Mouse (Mus musculus) macrophage (primary cell): ENCODE measurements around the gene Inhbc. TPM values are rescaled to one million over a fixed set of nuclear protein-coding genes. Genes with fewer than 3 reads are reported as not detected.
A peak's percentile ranks its signal among the peaks of the same experiment; 100 is the strongest.

ENCODE experiments used
- H3K27ac ChIP-seq: fragments of 350-480 bp; formaldehyde crosslinking; 2 replicates; pipeline ENCODE4 v1.9.0; 2021
- H3K36me3 ChIP-seq: fragments of 350-480 bp; formaldehyde crosslinking; 2 replicates; pipeline ENCODE4 v1.9.0; 2021; ENCODE audit errors: inconsistent target
- H3K4me3 ChIP-seq: fragments of 350-480 bp; formaldehyde crosslinking; 2 replicates; pipeline ENCODE4 v1.9.0; 2021; ENCODE audit errors: inconsistent target
- H3K79me2 ChIP-seq: fragments of 350-480 bp; formaldehyde crosslinking; 2 replicates; pipeline ENCODE4 v1.9.0; 2021; ENCODE audit errors: inconsistent target
- WGBS: methylation state at CpG from one replicate; pipeline ENCODE4 v1.1.7; 2026; ENCODE audit warnings: inconsistent platforms; ENCODE audit not compliant: missing documents; 5-methylcytosine and 5-hydroxymethylcytosine counted together
- polyA plus RNA-seq: library from polyadenylated mRNA; stranded (reverse); fragments of 250-400 nt; gene quantifications from 3 replicates; pipeline ENCODE4 v1.2.4, GENCODE M21; 2018; ENCODE audit warnings: inconsistent platforms
- total RNA-seq, 78 experiments: library from RNA; depleted of rRNA; stranded (reverse); fragments of 250-400 nt; gene quantifications; 1 replicate in 9 of 78; 2 replicates in 24 of 78; 3 replicates in 43 of 78; 4 replicates in 2 of 78; pipeline ENCODE4 v1.2.4; 2018; ENCODE audit warnings: inconsistent platforms in 56 of 78

Inhbc gene
- not detected for total RNA-seq (2018; cell fraction: chromatin; rRNA removed)
- not detected for total RNA-seq (2018; cell fraction: cytosol; rRNA removed)
- not detected for total RNA-seq (2018; cell fraction: nucleus; rRNA removed)
- polyA plus RNA-seq: not detected in 3 replicates

DNA sequence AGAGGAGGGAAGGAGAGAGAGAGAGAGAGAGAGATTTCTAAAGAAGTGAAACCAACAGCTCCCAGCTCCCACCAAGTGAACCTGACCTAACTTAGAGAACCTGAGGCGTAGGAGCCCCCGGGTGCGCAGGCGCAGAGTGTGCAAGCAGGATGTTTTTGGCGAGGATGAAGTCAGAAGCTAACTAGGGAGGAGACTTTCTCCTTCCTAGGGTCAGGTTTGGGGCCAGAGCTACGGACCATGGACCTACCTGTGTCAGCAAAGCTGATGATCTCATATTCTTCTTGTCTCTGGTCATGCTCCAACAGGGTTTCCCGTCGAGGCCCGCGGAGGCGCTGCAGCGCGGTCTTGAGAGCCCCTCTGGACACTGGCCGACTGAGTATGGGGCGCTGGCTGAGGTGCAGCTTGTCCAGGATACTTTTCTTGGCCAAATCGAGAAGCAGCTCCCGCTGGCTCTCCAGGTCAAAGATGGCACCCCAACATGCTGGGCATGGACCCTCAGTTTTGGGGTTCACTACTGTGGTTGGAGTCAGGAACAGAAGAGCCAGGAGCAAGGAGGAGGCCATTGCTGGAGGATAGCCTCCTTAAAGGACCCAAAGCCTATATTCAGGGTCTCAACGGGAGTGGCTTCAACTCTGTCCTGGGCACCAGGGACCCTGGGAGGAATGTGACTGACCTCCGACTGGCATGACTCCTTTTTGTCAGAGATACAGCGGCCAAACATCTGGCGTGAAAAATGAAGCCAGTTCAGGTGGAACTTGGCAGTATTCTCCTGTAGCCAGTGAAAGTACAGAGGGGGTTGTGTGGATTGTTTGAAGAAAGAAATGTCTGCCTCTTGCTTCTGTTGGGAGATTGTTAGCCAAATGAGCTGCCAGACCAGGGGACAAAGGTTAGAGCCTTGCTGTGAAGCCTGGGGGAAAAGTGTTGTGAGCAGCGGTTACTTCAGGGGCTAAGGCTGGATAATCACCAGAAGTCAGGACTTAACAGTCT lies at the start of gene Inhbc:
Gene Inhbc, minus strand, starts transcription at position 598 of the 987 bp plus-strand sequence.
- H3K27ac ChIP-seq: no peak within 1 kb of the TSS
- H3K79me2 ChIP-seq: no peaks in the 10 kb centered on the region
- no peaks in the 10 kb centered on the region for H3K36me3 ChIP-seq
- 93% methylated on average over 22 of the region's 22 CpGs for WGBS
- H3K4me3 ChIP-seq: no peak within 1 kb of the TSS

- WGBS: 94% methylated on average over 3 of the region's 3 CpGs
- Histone ChIP-seq H3K27ac (no peak overlapping the region), H3K4me3 (no peak overlapping the region), H3K79me2 (peaks cover 53% of the 10 kb centered on the region; the same call in 1 of the 2 replicates), H3K36me3 (no peaks in the 10 kb centered on the region)
Observed at GRCm38 (mm10) chr10:127414141-127414540, 43.9 kb upstream of the Inhbc start.

- Histone ChIP-seq H3K79me2 (peaks cover 48% of the 10 kb centered on the region; the same call in 1 of the 2 replicates), H3K27ac (no peak overlapping the region), H3K4me3 (no peak overlapping the region), H3K36me3 (no peaks in the 10 kb centered on the region)
- 100% methylated on average over 1 of the region's 1 CpGs for WGBS
Observed at GRCm38 (mm10) chr10:127413585-127413984, 43.4 kb upstream of the Inhbc start.

DNA sequence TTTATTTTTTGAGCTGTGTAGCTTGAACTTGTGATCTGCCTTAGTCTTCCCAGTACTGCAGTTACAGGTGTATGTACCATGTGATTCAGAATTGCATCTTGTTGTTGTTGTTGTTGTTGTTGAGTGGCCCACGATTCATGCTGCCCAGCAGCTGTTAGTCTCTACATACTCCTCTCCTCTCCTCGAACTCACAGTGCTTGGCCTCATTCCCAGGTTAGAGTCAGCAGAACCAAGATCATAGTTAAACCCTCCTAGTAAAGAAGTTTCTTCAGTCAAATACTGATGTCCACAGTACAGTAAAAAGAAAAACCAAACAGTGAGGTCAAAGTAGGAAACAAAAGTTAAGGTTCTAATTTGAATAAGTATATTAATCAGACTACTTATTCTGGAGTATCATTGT lies 42.5 kb upstream of the Inhbc start:
- no peaks in the 10 kb centered on the region for H3K36me3 ChIP-seq
- H3K79me2 ChIP-seq: peaks cover 46% of the 10 kb centered on the region; the same call in 1 of the 2 replicates
- 55% methylated on average over 2 of the region's 2 CpGs for WGBS
- H3K4me3 ChIP-seq: no peak overlapping the region
- no peak overlapping the region for H3K27ac ChIP-seq

DNA sequence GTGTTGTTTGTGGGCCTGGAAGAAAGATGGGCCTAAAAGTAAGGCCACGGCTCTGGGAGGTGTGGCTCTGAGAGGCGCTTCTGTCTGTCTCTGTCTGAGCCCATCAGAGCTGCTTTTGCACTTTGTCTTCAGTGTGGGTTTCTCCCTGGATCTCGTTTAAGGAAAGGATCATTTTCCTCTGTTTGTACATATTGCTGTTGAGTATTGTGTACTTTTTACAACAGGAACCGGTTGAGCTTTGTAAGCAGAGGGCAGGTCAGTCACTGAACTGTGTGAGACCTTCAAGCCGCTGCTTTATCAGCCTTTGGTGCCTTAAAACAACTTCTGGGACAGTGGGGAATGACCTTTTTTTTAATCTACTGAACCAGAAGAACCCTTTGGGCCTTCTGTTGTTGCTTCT lies 41.9 kb upstream of the Inhbc start:
- no peak overlapping the region for H3K4me3 ChIP-seq
- peaks cover 46% of the 10 kb centered on the region; the same call in 1 of the 2 replicates for H3K79me2 ChIP-seq
- no peak overlapping the region for H3K27ac ChIP-seq
- 95% methylated on average over 5 of the region's 5 CpGs for WGBS
- H3K36me3 ChIP-seq: no peaks in the 10 kb centered on the region

DNA sequence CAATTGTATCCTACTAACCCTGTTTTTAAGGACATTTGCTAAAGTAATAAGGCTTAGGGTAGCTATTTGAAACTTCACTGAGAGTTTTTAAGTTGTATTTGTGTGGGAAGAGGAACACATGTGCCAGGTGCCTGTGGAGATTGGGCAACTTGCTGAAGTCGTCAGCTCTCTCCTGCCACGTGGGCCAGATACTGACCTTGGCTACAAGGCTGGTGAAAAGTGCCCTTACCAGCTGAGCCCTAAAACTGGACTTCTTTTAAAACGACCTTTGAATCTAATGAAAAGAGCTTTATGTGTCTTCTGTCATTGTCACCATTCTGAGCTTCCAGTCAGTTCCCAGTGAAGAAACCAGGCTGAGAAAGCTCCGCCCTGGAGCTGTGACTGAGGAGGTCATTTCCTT lies 37.2 kb upstream of the Inhbc start:
- no peak overlapping the region for H3K4me3 ChIP-seq
- H3K27ac ChIP-seq: no peak overlapping the region
- 40% methylated on average over 4 of the region's 4 CpGs for WGBS
- H3K79me2 ChIP-seq: peaks cover 36% of the 10 kb centered on the region; the same call in 1 of the 2 replicates
- 0 out of 2 replicates have a peak, but pooled peaks cover 8% of the 10 kb centered on the region for H3K36me3 ChIP-seq

- H3K27ac ChIP-seq: no peak overlapping the region
- WGBS: 100% methylated on average over 3 of the region's 3 CpGs
- H3K36me3 ChIP-seq: peaks cover 28% of the 10 kb centered on the region
- no peak overlapping the region for H3K4me3 ChIP-seq
- H3K79me2 ChIP-seq: peaks cover 15% of the 10 kb centered on the region; the same call in 1 of the 2 replicates
Observed at GRCm38 (mm10) chr10:127404701-127405100, 34.5 kb upstream of the Inhbc start.

- WGBS: 91% methylated on average over 6 of the region's 6 CpGs
- Histone ChIP-seq H3K4me3 (no peak overlapping the region), H3K79me2 (peaks cover 50% of the 10 kb centered on the region), H3K36me3 (peaks cover 20% of the 10 kb centered on the region), H3K27ac (no peak overlapping the region)
Observed at GRCm38 (mm10) chr10:127391774-127392173, 21.5 kb upstream of the Inhbc start.

- no peak overlapping the region for H3K27ac ChIP-seq
- H3K36me3 ChIP-seq: no peaks in the 10 kb centered on the region
- WGBS: 76% methylated on average over 2 of the region's 2 CpGs
- H3K4me3 ChIP-seq: peak overlapping the region; percentile 55
- peaks cover 57% of the 10 kb centered on the region for H3K79me2 ChIP-seq
Observed at GRCm38 (mm10) chr10:127381743-127382134, 11.5 kb upstream of the Inhbc start.

DNA sequence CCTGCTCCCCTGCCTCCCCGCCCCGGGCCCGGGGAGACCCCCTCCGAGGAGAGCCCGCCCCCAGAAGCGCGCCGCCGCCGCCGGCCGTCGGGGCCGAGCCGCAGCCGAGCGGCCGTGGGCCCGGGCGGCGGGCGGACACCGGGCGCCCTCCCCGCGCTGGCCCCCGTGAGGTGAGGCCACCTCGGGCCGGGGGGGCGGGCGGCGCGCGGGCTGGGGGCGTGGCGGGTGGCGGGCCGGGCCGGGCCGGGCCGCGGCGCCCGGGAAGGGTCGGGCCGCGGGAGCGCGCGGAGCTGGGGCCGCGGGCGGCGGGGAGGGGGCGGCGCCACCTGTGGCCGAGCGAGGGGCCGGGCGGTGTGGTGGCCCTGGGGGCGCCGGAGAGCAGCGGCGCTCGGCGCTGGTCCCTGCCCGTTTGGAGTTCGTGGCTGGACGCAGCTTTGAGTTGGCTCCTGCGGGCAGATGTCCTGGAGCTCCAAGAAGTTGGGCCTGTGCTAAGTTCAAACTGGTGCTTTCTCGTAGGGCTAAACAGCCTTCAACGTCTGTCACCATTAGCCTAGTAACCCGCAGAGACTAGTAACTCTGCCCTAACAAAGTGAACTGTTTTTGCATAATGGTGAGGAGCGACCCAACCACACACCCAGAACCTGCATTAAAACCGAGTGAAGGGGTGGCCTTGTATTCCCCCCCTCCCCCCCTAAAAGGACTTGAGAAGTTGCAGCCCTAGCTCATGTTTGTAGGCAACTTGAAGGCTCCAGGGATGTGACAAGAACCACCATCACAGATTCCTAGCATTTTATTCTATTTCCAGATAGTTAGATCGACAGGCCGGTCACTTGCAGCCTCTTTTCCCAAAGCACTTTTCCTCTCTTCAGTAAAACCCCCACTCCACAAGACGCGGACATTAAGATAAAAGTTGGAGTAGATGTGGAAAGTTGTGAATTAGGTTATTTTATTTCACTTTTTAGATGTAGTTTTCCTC lies 10.8 kb upstream of the Inhbc start:
- peak overlapping the region; percentile 35 for H3K27ac ChIP-seq
- no peaks in the 10 kb centered on the region for H3K36me3 ChIP-seq
- 2% methylated on average over 32 of the region's 79 CpGs for WGBS
- H3K4me3 ChIP-seq: peak overlapping the region; percentile 55
- H3K79me2 ChIP-seq: peaks cover 51% of the 10 kb centered on the region

DNA sequence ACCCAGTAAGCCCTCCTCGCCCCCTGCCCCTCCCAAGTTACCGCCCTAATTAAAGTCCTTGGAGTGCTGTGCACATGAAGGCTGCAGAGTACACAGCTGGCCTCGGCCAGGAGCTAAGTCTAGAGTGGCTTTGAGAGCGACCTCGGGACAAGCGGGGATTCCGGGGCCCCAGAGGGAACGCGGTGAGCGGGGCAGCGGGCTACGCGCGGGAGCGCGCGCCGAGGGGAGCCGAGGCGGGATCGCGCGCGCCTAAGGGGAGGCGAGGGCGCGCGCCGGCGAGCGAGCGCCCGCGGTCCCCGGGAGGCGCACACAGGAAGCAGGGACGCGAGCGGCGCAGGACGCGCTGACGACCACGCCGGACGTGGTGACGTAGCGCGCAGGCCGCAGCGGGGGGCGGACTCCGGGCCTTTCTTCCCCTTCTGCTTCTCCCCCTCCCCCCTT lies 10.0 kb upstream of the Inhbc start, which contains the start of gene R3hdm2:
Gene R3hdm2, plus strand, starts transcription at position 77 of the 441 bp plus-strand sequence.
- peak within 1 kb of the TSS; percentile 63 for H3K4me3 ChIP-seq
- H3K27ac ChIP-seq: peak within 1 kb of the TSS; percentile 50
- H3K79me2 ChIP-seq: peaks cover 43% of the 10 kb centered on the region
- H3K36me3 ChIP-seq: no peaks in the 10 kb centered on the region
- WGBS: under 1% methylated on average over 16 of the region's 53 CpGs

DNA sequence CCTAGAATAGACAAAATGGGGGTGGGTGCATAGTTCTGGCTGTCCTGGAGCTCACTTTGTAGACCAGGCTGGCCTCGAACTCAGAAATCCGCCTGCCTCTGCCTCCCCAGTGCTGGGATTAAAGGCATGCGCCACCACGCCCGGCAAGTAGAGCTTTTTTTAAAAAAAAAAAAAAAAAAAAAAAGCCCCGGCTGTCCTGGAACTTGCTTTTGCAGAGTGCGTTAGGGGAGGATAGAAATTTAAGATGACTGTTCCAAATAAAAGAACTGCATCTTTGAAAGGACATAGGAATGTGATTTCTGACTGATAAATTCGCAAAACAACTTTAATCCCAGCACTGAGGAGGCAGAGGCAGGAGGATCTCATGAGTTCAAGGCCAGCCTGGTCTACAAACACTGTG lies 9.4 kb upstream of the Inhbc start:
- peak overlapping the region; percentile 63 for H3K4me3 ChIP-seq
- 82% methylated on average over 8 of the region's 8 CpGs for WGBS
- H3K27ac ChIP-seq: peak overlapping the region; percentile 50; the same call in 1 of the 2 replicates
- no peaks in the 10 kb centered on the region for H3K36me3 ChIP-seq
- H3K79me2 ChIP-seq: peaks cover 36% of the 10 kb centered on the region

DNA sequence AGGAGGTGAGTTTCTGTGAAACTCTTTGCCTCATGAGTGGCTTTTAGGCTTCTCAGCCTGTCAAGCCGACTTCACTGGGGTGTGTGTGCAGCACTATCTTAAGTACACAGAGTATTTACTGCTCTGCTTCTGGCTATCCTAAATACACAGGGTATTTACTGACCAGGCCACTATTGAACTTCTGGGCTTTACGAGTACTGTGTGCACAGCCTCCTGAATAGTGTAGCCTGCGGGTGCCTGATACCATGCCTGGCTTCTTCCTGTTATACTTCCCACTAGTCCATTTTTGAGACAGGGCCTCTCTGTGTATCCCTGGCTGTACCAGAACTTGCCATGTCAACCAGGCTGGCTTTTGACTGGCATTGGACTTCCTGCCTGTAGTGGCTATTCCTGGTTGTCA lies 7.5 kb upstream of the Inhbc start:
- no peak overlapping the region for H3K4me3 ChIP-seq
- H3K79me2 ChIP-seq: peaks cover 17% of the 10 kb centered on the region
- WGBS: 86% methylated on average over 3 of the region's 3 CpGs
- no peak overlapping the region for H3K27ac ChIP-seq
- H3K36me3 ChIP-seq: no peaks in the 10 kb centered on the region

DNA sequence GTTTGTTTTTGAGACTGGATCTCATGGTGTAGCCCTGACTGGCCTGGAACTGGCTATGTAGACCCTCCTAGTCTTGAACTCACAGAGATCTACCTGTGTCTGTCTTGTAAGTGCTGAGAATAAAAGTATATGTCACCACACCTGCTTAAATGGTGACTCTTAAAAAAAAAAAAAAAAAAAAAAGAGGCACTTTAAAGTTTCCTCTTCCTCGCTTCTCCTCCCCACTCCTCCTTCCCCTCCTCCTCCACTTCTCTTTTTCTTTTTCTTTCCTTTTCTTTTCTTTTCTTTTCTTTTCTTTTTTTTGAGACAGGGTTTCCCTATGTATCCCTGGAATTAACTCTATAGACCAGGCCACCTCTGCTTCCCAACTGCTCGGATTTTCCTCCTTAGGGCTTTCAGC lies 792 bp upstream of the Inhbc start:
- no peaks in the 10 kb centered on the region for H3K79me2 ChIP-seq
- 88% methylated on average over 2 of the region's 2 CpGs for WGBS
- no peak overlapping the region for H3K27ac ChIP-seq
- H3K36me3 ChIP-seq: no peaks in the 10 kb centered on the region
- no peak overlapping the region for H3K4me3 ChIP-seq
